Comparison of ENCODE assay signal across 9 mouse cellular contexts in genomic region chr17:70794722-70795121, GRCm38 (mm10). TPM values are rescaled to one million over a fixed set of nuclear protein-coding genes. Genes with fewer than 3 reads are reported as not detected.
DNase-seq lines count a peak whose midpoint lies in the region; ATAC-seq lines count a peak whose summit lies in the region.
"Had no signal": no experiment of that assay in that cellular context is flagged by ENCODE, and none has a peak within 500 bp of the region (broad histone marks: within the 10 kb centered on the region; RNA-seq: fewer than 3 reads in every experiment).

No protein-coding gene starts in this region.

- intact Hi-C loops in left cerebral cortex, postnatal 10 days (cut with DNase I) = no loop called here

- peak; percentile 7; the same call in 1 of the 2 replicates for ATAC-seq in kidney, embryonic 14.5 days (ENCODE audit: low FRiP score, low TSS enrichment)
- no peak for ATAC-seq in embryonic facial prominence, embryonic 11.5 days (replicated peaks; ENCODE audit: insufficient number of reproducible peaks, low FRiP score, low TSS enrichment, low read depth)
- no peak for ATAC-seq in forebrain, embryonic 14.5 days
- ATAC-seq in midbrain, embryonic 14.5 days (ENCODE audit: low FRiP score, low TSS enrichment) = no peak

- H3K4me1 ChIP-seq in kidney, embryonic 14.5 days (ENCODE audit: control insufficient read depth, insufficient read depth, low read length) = peaks cover 16% of the 10 kb centered on the region
- H3K4me1 ChIP-seq in embryonic facial prominence, embryonic 11.5 days (ENCODE audit: control insufficient read depth, insufficient read depth, low read length) = no peaks in the 10 kb centered on the region; the same call in 1 of the 2 replicates
- no peaks in the 10 kb centered on the region for H3K4me1 ChIP-seq in forebrain, embryonic 14.5 days (ENCODE audit: control insufficient read depth, insufficient read depth, low read length)
- peaks cover 3% of the 10 kb centered on the region; the same call in 1 of the 2 replicates for H3K4me1 ChIP-seq in midbrain, embryonic 14.5 days (ENCODE audit: control insufficient read depth, insufficient read depth, low read length)

- H3K4me3 ChIP-seq in kidney, embryonic 14.5 days (ENCODE audit: low read length) = no peak overlapping the region
- H3K4me3 ChIP-seq in embryonic facial prominence, embryonic 11.5 days (ENCODE audit: low read depth, low read length) = no peak overlapping the region
- H3K4me3 ChIP-seq in forebrain, embryonic 14.5 days (ENCODE audit: low read depth, low read length) = no peak overlapping the region
- no peak overlapping the region for H3K4me3 ChIP-seq in midbrain, embryonic 14.5 days (replicated peaks; ENCODE audit: low read depth, low read length)

- H3K9ac ChIP-seq in kidney, embryonic 14.5 days (ENCODE audit: low read depth, low read length) = no peak overlapping the region
- H3K9ac ChIP-seq in embryonic facial prominence, embryonic 11.5 days (replicated peaks; ENCODE audit: low read length) = 0 out of 2 replicates have a peak overlapping the region, but pooled peaks have one; percentile 11
- 0 out of 2 replicates have a peak overlapping the region, but pooled peaks have one; percentile 5 for H3K9ac ChIP-seq in forebrain, embryonic 14.5 days (ENCODE audit: low read length)
- no peak overlapping the region for H3K9ac ChIP-seq in midbrain, embryonic 14.5 days (replicated peaks; ENCODE audit: low read length)

- 57% methylated on average over 6 of the region's 6 CpGs for WGBS in kidney, embryonic 14.5 days
- 40% methylated on average over 6 of the region's 6 CpGs for WGBS in embryonic facial prominence, embryonic 11.5 days
- 50% methylated on average over 6 of the region's 6 CpGs for WGBS in forebrain, embryonic 14.5 days
- 45% methylated on average over 6 of the region's 6 CpGs for WGBS in midbrain, embryonic 14.5 days

- H3K27me3 ChIP-seq in kidney, embryonic 14.5 days (ENCODE audit: control insufficient read depth, insufficient read depth, low read length) = no peaks in the 10 kb centered on the region
- no peaks in the 10 kb centered on the region for H3K27me3 ChIP-seq in embryonic facial prominence, embryonic 11.5 days (ENCODE audit: control insufficient read depth, insufficient read depth, low read length)
- no peaks in the 10 kb centered on the region for H3K27me3 ChIP-seq in forebrain, embryonic 14.5 days (replicated peaks; ENCODE audit: control insufficient read depth, insufficient read depth, low read length)
- H3K27me3 ChIP-seq in midbrain, embryonic 14.5 days (ENCODE audit: control insufficient read depth, insufficient read depth, low read length) = no peaks in the 10 kb centered on the region

- no peak for DNase-seq in kidney, postnatal 4 days
- DNase-seq in embryonic facial prominence, embryonic 11.5 days (ENCODE audit: low spot score) = no peak
- DNase-seq in forebrain, embryonic 14.5 days (ENCODE audit: low spot score) = no peak
- DNase-seq in midbrain, embryonic 14.5 days = no peak
- DNase-seq in spleen, adult 12 weeks (ENCODE audit: low spot score) = no peak
- DNase-seq in Muller cell, postnatal 12 days (ENCODE audit: inconsistent ontology term) = no peak
- DNase-seq in left cerebral cortex, postnatal 10 days (ENCODE audit: extremely low spot score in 1 of 2, low spot score in 2 of 2) = no peak
- DNase-seq: thymus, postnatal 14 days had no signal

- no peaks in the 10 kb centered on the region for H3K9me3 ChIP-seq in kidney, embryonic 14.5 days (ENCODE audit: control insufficient read depth, low read length)
- H3K9me3 ChIP-seq in embryonic facial prominence, embryonic 11.5 days (replicated peaks; ENCODE audit: control insufficient read depth, low read length) = no peaks in the 10 kb centered on the region
- no peaks in the 10 kb centered on the region for H3K9me3 ChIP-seq in forebrain, embryonic 14.5 days (replicated peaks; ENCODE audit: control insufficient read depth, low read length)
- H3K9me3 ChIP-seq in midbrain, embryonic 14.5 days (ENCODE audit: control insufficient read depth, low read length) = no peaks in the 10 kb centered on the region

- H3K27ac ChIP-seq in kidney, embryonic 14.5 days (ENCODE audit: low read depth, low read length) = 0 out of 2 replicates have a peak overlapping the region, but pooled peaks have one; percentile 20
- H3K27ac ChIP-seq in embryonic facial prominence, embryonic 11.5 days (replicated peaks; ENCODE audit: low read depth, low read length) = peak overlapping the region; percentile 61; the same call in 1 of the 2 replicates
- no peak overlapping the region for H3K27ac ChIP-seq in forebrain, embryonic 14.5 days (ENCODE audit: low read depth, low read length)
- peak overlapping the region; percentile 65 for H3K27ac ChIP-seq in midbrain, embryonic 14.5 days (replicated peaks; ENCODE audit: low read depth, low read length)

- 0 out of 2 replicates have a peak overlapping the region, but pooled peaks have one; percentile 13 for H3K4me2 ChIP-seq in kidney, embryonic 14.5 days (replicated peaks; ENCODE audit: low read depth, low read length)
- H3K4me2 ChIP-seq in embryonic facial prominence, embryonic 11.5 days (ENCODE audit: low read depth, low read length) = no peak overlapping the region
- H3K4me2 ChIP-seq in forebrain, embryonic 14.5 days (ENCODE audit: low read length) = no peak overlapping the region
- no peak overlapping the region for H3K4me2 ChIP-seq in midbrain, embryonic 14.5 days (ENCODE audit: low read length)

- no peaks in the 10 kb centered on the region for H3K36me3 ChIP-seq in kidney, embryonic 14.5 days (ENCODE audit: control insufficient read depth, insufficient read depth, low read length)
- H3K36me3 ChIP-seq in embryonic facial prominence, embryonic 11.5 days (replicated peaks; ENCODE audit: control insufficient read depth, insufficient read depth, low read depth, low read length) = no peaks in the 10 kb centered on the region
- no peaks in the 10 kb centered on the region for H3K36me3 ChIP-seq in forebrain, embryonic 14.5 days (ENCODE audit: control insufficient read depth, insufficient read depth, low read length)
- H3K36me3 ChIP-seq in midbrain, embryonic 14.5 days (ENCODE audit: control insufficient read depth, insufficient read depth, low read length) = no peaks in the 10 kb centered on the region

RNA-seq across cellular contexts. Expression of gene Tgif1, which starts 58.6 kb away (rescaled TPM):
- polyA plus RNA-seq in kidney, embryonic 14.5 days (2014; fragmentation: Nextera tagmentation; extraction: Ambion mirVana) = 82.8 and 88.6 TPM in 2 replicates
- 92.4 and 96.5 TPM in 2 replicates for polyA plus RNA-seq in embryonic facial prominence, embryonic 11.5 days (2014; fragmentation: Nextera tagmentation; extraction: Ambion mirVana)
- polyA plus RNA-seq in forebrain, embryonic 14.5 days (2014; fragmentation: Nextera tagmentation; extraction: Ambion mirVana) = 12.9 and 13.6 TPM in 2 replicates
- polyA plus RNA-seq in midbrain, embryonic 14.5 days (2014; fragmentation: Nextera tagmentation; extraction: Ambion mirVana) = 9.8 and 16.5 TPM in 2 replicates
- total RNA-seq in left cerebral cortex, postnatal 10 days (2021) = 1 to 10 TPM; 2.2 to 2.6 TPM

Comparison
In these comparisons a context has a peak if more than half of its experiments do, and no peak if none do; other contexts are left out.
1. H3K9ac ChIP-seq: peak in embryonic facial prominence, embryonic 11.5 days (single experiment) and forebrain, embryonic 14.5 days (single experiment); none in kidney, embryonic 14.5 days (single experiment) and midbrain, embryonic 14.5 days (single experiment).